Mouse (Mus musculus): Measurements from ENCODE around the gene Qrich2.
"Not testable (repeated sequence)": the region's sequence is repeated elsewhere in the genome, so short reads cannot be mapped to it uniquely, and the experiment has no call there.

DNA sequence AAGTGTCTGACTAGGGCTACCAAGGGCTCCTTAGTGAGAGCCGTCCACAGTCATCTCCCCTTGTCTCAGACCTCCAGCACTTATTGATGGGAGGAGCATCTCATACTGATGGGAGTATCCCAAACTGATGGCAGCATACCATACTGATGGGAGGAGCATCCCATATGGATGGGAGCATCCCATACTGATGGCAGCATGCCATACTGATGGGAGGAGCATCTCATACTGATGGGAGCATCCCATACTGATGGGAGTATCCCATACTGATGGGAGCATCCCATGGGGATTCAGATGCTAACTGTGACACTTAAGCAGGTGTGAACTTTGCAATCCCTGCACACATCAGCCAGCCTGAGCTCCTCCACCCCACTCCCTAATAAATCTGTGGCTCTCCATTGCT, 26.5 kb upstream of the Qrich2 start:
- not testable (repeated sequence) for TF ChIP-seq ZNF384 (IDR thresholded peaks at IDR 0.05; ENCODE audit: low read depth, low read length); HCFC1 (IDR thresholded peaks at IDR 0.05; ENCODE audit: borderline replicate concordance, insufficient read depth, low read length); MAFK (IDR thresholded peaks at IDR 0.05; ENCODE audit: insufficient read depth, low read depth, low read length)
